Mouse (Mus musculus) cerebellum, adult 2 months (tissue): Measurements from ENCODE around the gene Alkbh3.

Source experiments
- CTCF ChIP-seq: fragments of 200-500 bp; IDR thresholded peaks from 2 replicates; pipeline ENCODE4 v1.5.1; 2011; ENCODE audit warnings: low read depth, mild to moderate bottlenecking, control low read depth, low read length, moderate library complexity, borderline replicate concordance; ENCODE audit not compliant: insufficient read depth
- POLR2A ChIP-seq: fragments of 200-500 bp; IDR thresholded peaks from 2 replicates; pipeline ENCODE4 v1.6.1; 2011; ENCODE audit warnings: low read length, control low read depth, borderline replicate concordance; ENCODE audit not compliant: insufficient read depth

DNA sequence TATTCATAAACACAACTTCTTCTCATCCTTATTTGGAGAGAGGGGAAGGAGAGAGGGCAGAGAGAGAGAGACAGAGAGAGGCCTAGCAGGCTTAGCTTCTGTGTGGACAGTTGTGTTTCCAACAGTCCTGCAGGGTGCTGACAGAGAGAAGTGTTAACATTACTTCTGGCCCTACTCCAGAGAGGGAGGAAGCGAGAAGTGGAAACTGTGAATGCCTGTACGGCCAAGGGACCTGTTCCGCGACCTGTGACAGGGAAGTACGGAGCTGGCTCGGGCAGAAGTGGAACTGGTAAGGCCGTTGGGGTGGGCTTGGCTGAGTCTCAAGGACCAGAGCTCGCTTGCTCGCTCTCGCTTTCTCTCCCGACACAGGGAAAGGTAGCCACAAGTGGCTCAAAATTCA, 68.9 kb downstream of the Alkbh3 start:
- TF ChIP-seq CTCF (no peak), POLR2A (no peak)
